Mouse (Mus musculus): Measurements from ENCODE around the gene Vrk1. TPM values are rescaled to one million over a fixed set of nuclear protein-coding genes. Genes with fewer than 3 reads are reported as not detected.

The Vrk1 gene
- polyA plus RNA-seq, 1 experiment from 2014 or later = 90.8 TPM

GRCm38 (mm10) chr12:106009122-106009870 lies 732 bp upstream of the Vrk1 start:
- ATAC-seq (peak; percentile 13; the same call in 1 of the 2 replicates), DNase-seq (ENCODE audit: low spot score) (no peak)
- H3K4me2 ChIP-seq (ENCODE audit: low read length) = peak overlapping the region; percentile 46
- H3K27ac ChIP-seq (ENCODE audit: low read depth, low read length) = no peak overlapping the region
- peak overlapping the region; percentile 76 for H3K4me3 ChIP-seq (ENCODE audit: low read depth, low read length)
- no peaks in the 10 kb centered on the region for H3K36me3 ChIP-seq (ENCODE audit: control insufficient read depth, insufficient read depth, low read length)
- WGBS = 80% methylated on average over 12 of the region's 12 CpGs
- H3K9me3 ChIP-seq (replicated peaks; ENCODE audit: control insufficient read depth, low read length) = 0 out of 2 replicates have a peak, but pooled peaks cover 3% of the 10 kb centered on the region
- H3K4me1 ChIP-seq (ENCODE audit: control insufficient read depth, insufficient read depth, low read length) = peaks cover 7% of the 10 kb centered on the region; the same call in 1 of the 2 replicates
- peak overlapping the region; percentile 48; the same call in 1 of the 2 replicates for H3K9ac ChIP-seq (ENCODE audit: low read length)
- no peaks in the 10 kb centered on the region for H3K27me3 ChIP-seq (replicated peaks; ENCODE audit: control insufficient read depth, insufficient read depth, low read length)

GRCm38 (mm10) chr12:106012161-106012560 lies 2.1 kb downstream of the Vrk1 start:
- 78% methylated on average over 2 of the region's 2 CpGs for WGBS
- Histone ChIP-seq H3K4me1 (ENCODE audit: control insufficient read depth, insufficient read depth, low read length) (peaks cover 9% of the 10 kb centered on the region; the same call in 1 of the 2 replicates), H3K36me3 (ENCODE audit: control insufficient read depth, insufficient read depth, low read length) (no peaks in the 10 kb centered on the region), H3K9ac (ENCODE audit: low read length) (no peak overlapping the region), H3K9me3 (replicated peaks; ENCODE audit: control insufficient read depth, low read length) (no peaks in the 10 kb centered on the region), H3K4me3 (ENCODE audit: low read depth, low read length) (no peak overlapping the region), H3K27ac (ENCODE audit: low read depth, low read length) (no peak overlapping the region), H3K4me2 (ENCODE audit: low read length) (no peak overlapping the region), H3K27me3 (replicated peaks; ENCODE audit: control insufficient read depth, insufficient read depth, low read length) (no peaks in the 10 kb centered on the region)
- no peak for ATAC-seq
- DNase-seq (ENCODE audit: low spot score) = no peak

- H3K9ac ChIP-seq (ENCODE audit: low read length) = no peak overlapping the region
- H3K4me3 ChIP-seq (ENCODE audit: low read depth, low read length) = no peak overlapping the region
- peaks cover 5% of the 10 kb centered on the region; the same call in 1 of the 2 replicates for H3K4me1 ChIP-seq (ENCODE audit: control insufficient read depth, insufficient read depth, low read length)
- ATAC-seq = no peak
- no peak for DNase-seq (ENCODE audit: low spot score)
- WGBS = 66% methylated on average over 12 of the region's 12 CpGs
- no peaks in the 10 kb centered on the region for H3K36me3 ChIP-seq (ENCODE audit: control insufficient read depth, insufficient read depth, low read length)
- no peaks in the 10 kb centered on the region for H3K9me3 ChIP-seq (replicated peaks; ENCODE audit: control insufficient read depth, low read length)
- H3K27me3 ChIP-seq (replicated peaks; ENCODE audit: control insufficient read depth, insufficient read depth, low read length) = no peaks in the 10 kb centered on the region
- no peak overlapping the region for H3K27ac ChIP-seq (ENCODE audit: low read depth, low read length)
- H3K4me2 ChIP-seq (ENCODE audit: low read length) = no peak overlapping the region
These were observed 6.4 kb downstream of the Vrk1 start for GRCm38 (mm10) chr12:106016265-106017012.

GRCm38 (mm10) chr12:106020063-106020462 lies 10.0 kb downstream of the Vrk1 start:
- no peak overlapping the region for H3K4me3 ChIP-seq (ENCODE audit: low read depth, low read length)
- peaks cover 5% of the 10 kb centered on the region; the same call in 1 of the 2 replicates for H3K4me1 ChIP-seq (ENCODE audit: control insufficient read depth, insufficient read depth, low read length)
- ATAC-seq (peak; percentile 82), DNase-seq (ENCODE audit: low spot score) (peak; percentile 82)
- H3K9me3 ChIP-seq (replicated peaks; ENCODE audit: control insufficient read depth, low read length) = no peaks in the 10 kb centered on the region
- 50% methylated on average over 4 of the region's 4 CpGs for WGBS
- H3K4me2 ChIP-seq (ENCODE audit: low read length) = no peak overlapping the region
- 0 out of 2 replicates have a peak, but pooled peaks cover 3% of the 10 kb centered on the region for H3K36me3 ChIP-seq (ENCODE audit: control insufficient read depth, insufficient read depth, low read length)
- H3K9ac ChIP-seq (ENCODE audit: low read length) = 0 out of 2 replicates have a peak overlapping the region, but pooled peaks have one; percentile 13
- peak overlapping the region; percentile 74 for H3K27ac ChIP-seq (ENCODE audit: low read depth, low read length)
- H3K27me3 ChIP-seq (replicated peaks; ENCODE audit: control insufficient read depth, insufficient read depth, low read length) = no peaks in the 10 kb centered on the region

- H3K4me2 ChIP-seq (ENCODE audit: low read length) = no peak overlapping the region
- ATAC-seq (no peak), DNase-seq (ENCODE audit: low spot score) (no peak)
- 0 out of 2 replicates have a peak, but pooled peaks cover 5% of the 10 kb centered on the region for H3K36me3 ChIP-seq (ENCODE audit: control insufficient read depth, insufficient read depth, low read length)
- 96% methylated on average over 9 of the region's 9 CpGs for WGBS
- no peak overlapping the region for H3K27ac ChIP-seq (ENCODE audit: low read depth, low read length)
- no peak overlapping the region for H3K9ac ChIP-seq (ENCODE audit: low read length)
- no peaks in the 10 kb centered on the region for H3K27me3 ChIP-seq (replicated peaks; ENCODE audit: control insufficient read depth, insufficient read depth, low read length)
- H3K4me1 ChIP-seq (ENCODE audit: control insufficient read depth, insufficient read depth, low read length) = peaks cover 2% of the 10 kb centered on the region; the same call in 1 of the 2 replicates
- H3K4me3 ChIP-seq (ENCODE audit: low read depth, low read length) = no peak overlapping the region
- H3K9me3 ChIP-seq (replicated peaks; ENCODE audit: control insufficient read depth, low read length) = no peaks in the 10 kb centered on the region
These were observed 13.6 kb downstream of the Vrk1 start for GRCm38 (mm10) chr12:106023652-106024051.

- no peak overlapping the region for H3K9ac ChIP-seq (ENCODE audit: low read length)
- H3K36me3 ChIP-seq (ENCODE audit: control insufficient read depth, insufficient read depth, low read length) = 0 out of 2 replicates have a peak, but pooled peaks cover 5% of the 10 kb centered on the region
- H3K27ac ChIP-seq (ENCODE audit: low read depth, low read length) = no peak overlapping the region
- no peaks in the 10 kb centered on the region for H3K27me3 ChIP-seq (replicated peaks; ENCODE audit: control insufficient read depth, insufficient read depth, low read length)
- H3K4me3 ChIP-seq (ENCODE audit: low read depth, low read length) = no peak overlapping the region
- H3K9me3 ChIP-seq (replicated peaks; ENCODE audit: control insufficient read depth, low read length) = no peaks in the 10 kb centered on the region
- H3K4me1 ChIP-seq (ENCODE audit: control insufficient read depth, insufficient read depth, low read length) = 0 out of 2 replicates have a peak, but pooled peaks cover 2% of the 10 kb centered on the region
- H3K4me2 ChIP-seq (ENCODE audit: low read length) = no peak overlapping the region
- DNase-seq (ENCODE audit: low spot score) (no peak), ATAC-seq (no peak)
- WGBS = 74% methylated on average over 6 of the region's 6 CpGs
These were observed 15.4 kb downstream of the Vrk1 start for GRCm38 (mm10) chr12:106025416-106025815.

- Histone ChIP-seq H3K9ac (ENCODE audit: low read length) (no peak overlapping the region), H3K4me2 (ENCODE audit: low read length) (no peak overlapping the region), H3K27ac (ENCODE audit: low read depth, low read length) (no peak overlapping the region), H3K9me3 (replicated peaks; ENCODE audit: control insufficient read depth, low read length) (no peaks in the 10 kb centered on the region), H3K36me3 (ENCODE audit: control insufficient read depth, insufficient read depth, low read length) (0 out of 2 replicates have a peak, but pooled peaks cover 5% of the 10 kb centered on the region), H3K27me3 (replicated peaks; ENCODE audit: control insufficient read depth, insufficient read depth, low read length) (no peaks in the 10 kb centered on the region), H3K4me3 (ENCODE audit: low read depth, low read length) (no peak overlapping the region), H3K4me1 (ENCODE audit: control insufficient read depth, insufficient read depth, low read length) (0 out of 2 replicates have a peak, but pooled peaks cover 2% of the 10 kb centered on the region)
- DNase-seq (ENCODE audit: low spot score) (no peak), ATAC-seq (no peak)
- WGBS = 80% methylated on average over 16 of the region's 16 CpGs
These were observed 16.5 kb downstream of the Vrk1 start for GRCm38 (mm10) chr12:106026385-106027134.

GRCm38 (mm10) chr12:106027372-106027771 lies 17.3 kb downstream of the Vrk1 start:
- 0 out of 2 replicates have a peak, but pooled peaks cover 2% of the 10 kb centered on the region for H3K4me1 ChIP-seq (ENCODE audit: control insufficient read depth, insufficient read depth, low read length)
- H3K4me3 ChIP-seq (ENCODE audit: low read depth, low read length) = no peak overlapping the region
- no peak overlapping the region for H3K9ac ChIP-seq (ENCODE audit: low read length)
- no peak overlapping the region for H3K4me2 ChIP-seq (ENCODE audit: low read length)
- H3K27me3 ChIP-seq (replicated peaks; ENCODE audit: control insufficient read depth, insufficient read depth, low read length) = no peaks in the 10 kb centered on the region
- H3K9me3 ChIP-seq (replicated peaks; ENCODE audit: control insufficient read depth, low read length) = no peaks in the 10 kb centered on the region
- no peak for ATAC-seq
- H3K36me3 ChIP-seq (ENCODE audit: control insufficient read depth, insufficient read depth, low read length) = 0 out of 2 replicates have a peak, but pooled peaks cover 5% of the 10 kb centered on the region
- 91% methylated on average over 5 of the region's 5 CpGs for WGBS
- no peak for DNase-seq (ENCODE audit: low spot score)
- H3K27ac ChIP-seq (ENCODE audit: low read depth, low read length) = no peak overlapping the region

All from forebrain, embryonic 14.5 days (tissue).